ENCODE assay signal across 1 mouse cellular context in genomic region chr1:151171572-151172461, GRCm38 (mm10).
TF ChIP-seq lines count a peak whose summit lies in the region.

No protein-coding gene starts in this region.

TF ChIP-seq in MEL, 35 proteins besides CTCF, POLR2A, EP300 and RAD21:
- TF ChIP-seq SMC3 (IDR thresholded peaks at IDR 0.05; ENCODE audit: low read depth, low read length) (no peak), MAX (IDR thresholded peaks at IDR 0.05; ENCODE audit: low read length) (no peak), ETS1 (IDR thresholded peaks at IDR 0.05; ENCODE audit: low read depth, low read length) (peak; percentile 97), GABPA (IDR thresholded peaks at IDR 0.05; ENCODE audit: low read depth, low read length) (no peak), JUND (IDR thresholded peaks at IDR 0.05; ENCODE audit: low read depth, low read length) (0 out of 2 replicates have a peak, but pooled peaks have one; percentile 18), GATA1 (IDR thresholded peaks at IDR 0.05; ENCODE audit: low read depth, low read length) (peak; percentile 89), BHLHE40 (IDR thresholded peaks at IDR 0.05; ENCODE audit: borderline replicate concordance, low read depth, low read length) (peak; percentile 68; the same call in 1 of the 2 replicates), MYB (IDR thresholded peaks at IDR 0.05; ENCODE audit: low read depth, low read length) (0 out of 2 replicates have a peak, but pooled peaks have one; percentile 32), POLR2AphosphoS2 (IDR thresholded peaks at IDR 0.05; ENCODE audit: low read length) (no peak), MYC (IDR thresholded peaks at IDR 0.05; ENCODE audit: low read depth, low read length) (no peak), ZNF384 (IDR thresholded peaks at IDR 0.05; ENCODE audit: low read depth, low read length) (0 out of 2 replicates have a peak, but pooled peaks have one; percentile 8), RCOR1 (IDR thresholded peaks at IDR 0.05; ENCODE audit: low read depth, low read length) (peak; percentile 83), USF1 (IDR thresholded peaks at IDR 0.05; ENCODE audit: low read depth, low read length) (peak; percentile 27; the same call in 1 of the 2 replicates), MAFK (IDR thresholded peaks at IDR 0.05; ENCODE audit: borderline replicate concordance, low read depth, low read length) (0 out of 2 replicates have a peak, but pooled peaks have one; percentile 53), ZMIZ1 (IDR thresholded peaks at IDR 0.05; ENCODE audit: low read depth, low read length) (no peak), UBTF (IDR thresholded peaks at IDR 0.05; ENCODE audit: borderline replicate concordance, insufficient read depth, low read depth, low read length) (no peak), CHD2 (IDR thresholded peaks at IDR 0.05; ENCODE audit: low read length) (no peak), SIN3A (IDR thresholded peaks at IDR 0.05; ENCODE audit: low read length) (peak; percentile 69), MXI1 (IDR thresholded peaks at IDR 0.05; ENCODE audit: low read depth, low read length) (peak; percentile 43; the same call in 1 of the 2 replicates), POLR2AphosphoS5 (IDR thresholded peaks at IDR 0.05; ENCODE audit: borderline replicate concordance, low read depth, low read length) (no peak), TCF12 (IDR thresholded peaks at IDR 0.05; ENCODE audit: low read depth, low read length) (peak; percentile 83)
